ENCODE assay signal across 8 mouse cellular contexts in genomic region chr17:56751404-56752072, GRCm38 (mm10). TPM values are rescaled to one million over a fixed set of nuclear protein-coding genes. Genes with fewer than 3 reads are reported as not detected.
DNase-seq lines count a peak whose midpoint lies in the region; ATAC-seq lines count a peak whose summit lies in the region.

No protein-coding gene starts in this region.

- WGBS in forebrain, embryonic 16.5 days = 27% methylated on average over 70 of the region's 71 CpGs
- WGBS in midbrain, embryonic 14.5 days = 22% methylated on average over 71 of the region's 71 CpGs

- ATAC-seq in forebrain, embryonic 16.5 days = peak; percentile 89
- peak; percentile 69 for ATAC-seq in midbrain, embryonic 14.5 days (ENCODE audit: low FRiP score, low TSS enrichment)

- H3K4me3 ChIP-seq in forebrain, embryonic 16.5 days (replicated peaks; ENCODE audit: low read length) = peak overlapping the region; percentile 40
- H3K4me3 ChIP-seq in midbrain, embryonic 14.5 days (replicated peaks; ENCODE audit: low read depth, low read length) = peak overlapping the region; percentile 29

- H3K4me1 ChIP-seq in forebrain, embryonic 16.5 days (replicated peaks; ENCODE audit: control insufficient read depth, insufficient read depth, low read length) = no peaks in the 10 kb centered on the region
- no peaks in the 10 kb centered on the region for H3K4me1 ChIP-seq in midbrain, embryonic 14.5 days (ENCODE audit: control insufficient read depth, insufficient read depth, low read length)

- H3K9me3 ChIP-seq in forebrain, embryonic 16.5 days (ENCODE audit: control insufficient read depth, low read length) = no peaks in the 10 kb centered on the region; the same call in 1 of the 2 replicates
- H3K9me3 ChIP-seq in midbrain, embryonic 14.5 days (ENCODE audit: control insufficient read depth, low read length) = no peaks in the 10 kb centered on the region

- peaks cover 56% of the 10 kb centered on the region for H3K27me3 ChIP-seq in forebrain, embryonic 16.5 days (replicated peaks; ENCODE audit: control insufficient read depth, insufficient read depth, low read length)
- peaks cover 55% of the 10 kb centered on the region for H3K27me3 ChIP-seq in midbrain, embryonic 14.5 days (ENCODE audit: control insufficient read depth, insufficient read depth, low read length)

- intact Hi-C loops in left cerebral cortex, postnatal 36 days (cut with DNase I) = no loop called here

- no peak overlapping the region for H3K27ac ChIP-seq in forebrain, embryonic 16.5 days (ENCODE audit: low read length)
- H3K27ac ChIP-seq in midbrain, embryonic 14.5 days (replicated peaks; ENCODE audit: low read depth, low read length) = no peak overlapping the region

- H3K4me2 ChIP-seq in forebrain, embryonic 16.5 days (ENCODE audit: low read length) = peak overlapping the region; percentile 48
- H3K4me2 ChIP-seq in midbrain, embryonic 14.5 days (ENCODE audit: low read length) = peak overlapping the region; percentile 46

- peak overlapping the region; percentile 51; the same call in 1 of the 2 replicates for H3K9ac ChIP-seq in forebrain, embryonic 16.5 days (replicated peaks; ENCODE audit: low read depth, low read length)
- no peak overlapping the region for H3K9ac ChIP-seq in midbrain, embryonic 14.5 days (replicated peaks; ENCODE audit: low read length)

- peak; percentile 39 for DNase-seq in CD4-positive helper T cell, adult 2 months (ENCODE audit: low read depth, low spot score)
- peak; percentile 92 for DNase-seq in ES-CJ7 (ENCODE audit: low read depth, low spot score)
- peak; percentile 70 to 85 for DNase-seq in kidney, postnatal 4 days
- peak; percentile 88 for DNase-seq in midbrain, embryonic 14.5 days
- DNase-seq in left cerebral cortex, postnatal 36 days (ENCODE audit: low spot score in 2 of 2) = no peak
- no peak for DNase-seq in urinary bladder, postnatal 10 days (ENCODE audit: low spot score)
- no peak for DNase-seq in left cerebral cortex, adult 9 months (ENCODE audit: low spot score in 2 of 2)

- no peaks in the 10 kb centered on the region for H3K36me3 ChIP-seq in forebrain, embryonic 16.5 days (ENCODE audit: control insufficient read depth, insufficient read depth)
- H3K36me3 ChIP-seq in midbrain, embryonic 14.5 days (ENCODE audit: control insufficient read depth, insufficient read depth, low read length) = no peaks in the 10 kb centered on the region

RNA-seq across cellular contexts. Expression of gene Nrtn, which starts 5.8 kb away (rescaled TPM):
- polyA plus RNA-seq in forebrain, embryonic 16.5 days (2015; fragmentation: Nextera tagmentation; extraction: Ambion mirVana) = 0.73 and 0.84 TPM in 2 replicates
- polyA plus RNA-seq in midbrain, embryonic 14.5 days (2014; fragmentation: Nextera tagmentation; extraction: Ambion mirVana) = 4.4 and 7.3 TPM in 2 replicates
- total RNA-seq in left cerebral cortex, postnatal 36 days (2021) = 1 to 10 TPM; 5.9 to 7.3 TPM

RNA-seq across cellular contexts. Expression of gene Dus3l, which starts 13.0 kb away (rescaled TPM):
- polyA plus RNA-seq in forebrain, embryonic 16.5 days (2015; fragmentation: Nextera tagmentation; extraction: Ambion mirVana) = 73.5 and 90.4 TPM in 2 replicates
- 72.8 and 73.7 TPM in 2 replicates for polyA plus RNA-seq in midbrain, embryonic 14.5 days (2014; fragmentation: Nextera tagmentation; extraction: Ambion mirVana)
- total RNA-seq in left cerebral cortex, postnatal 36 days (2021) = 10 to 100 TPM; 57.6 to 75.6 TPM

RNA-seq across cellular contexts. Expression of gene Prr22, which starts 18.5 kb away (rescaled TPM):
- polyA plus RNA-seq in forebrain, embryonic 16.5 days (2015; fragmentation: Nextera tagmentation; extraction: Ambion mirVana) = 0.96 and 1.0 TPM in 2 replicates
- polyA plus RNA-seq in midbrain, embryonic 14.5 days (2014; fragmentation: Nextera tagmentation; extraction: Ambion mirVana) = 0.63 and 0.78 TPM in 2 replicates
- total RNA-seq in left cerebral cortex, postnatal 36 days (2021) = 1 to 10 TPM; 1.2 to 1.3 TPM

RNA-seq across cellular contexts. Expression of gene Vmac, which starts 33.7 kb away (rescaled TPM):
- 20.6 and 21.8 TPM in 2 replicates for polyA plus RNA-seq in forebrain, embryonic 16.5 days (2015; fragmentation: Nextera tagmentation; extraction: Ambion mirVana)
- 17.6 and 18.5 TPM in 2 replicates for polyA plus RNA-seq in midbrain, embryonic 14.5 days (2014; fragmentation: Nextera tagmentation; extraction: Ambion mirVana)
- 10 to 100 TPM; 13.7 to 14.9 TPM for total RNA-seq in left cerebral cortex, postnatal 36 days (2021)

RNA-seq across cellular contexts. Expression of gene Ndufa11, which starts 34.0 kb away (rescaled TPM):
- 377 and 426 TPM in 2 replicates for polyA plus RNA-seq in forebrain, embryonic 16.5 days (2015; fragmentation: Nextera tagmentation; extraction: Ambion mirVana)
- 478 and 643 TPM in 2 replicates for polyA plus RNA-seq in midbrain, embryonic 14.5 days (2014; fragmentation: Nextera tagmentation; extraction: Ambion mirVana)
- total RNA-seq in left cerebral cortex, postnatal 36 days (2021) = 100 to 1,000 TPM; 190 to 237 TPM

Comparison
In these comparisons a context has a peak if more than half of its experiments do, and no peak if none do; other contexts are left out.
1. DNase-seq: peak in CD4-positive helper T cell, adult 2 months (single experiment), ES-CJ7 (single experiment), kidney, postnatal 4 days (2 of 2) and midbrain, embryonic 14.5 days (single experiment); none in left cerebral cortex, postnatal 36 days (0 of 2), urinary bladder, postnatal 10 days (single experiment) and left cerebral cortex, adult 9 months (0 of 2).